Mouse (Mus musculus) liver, embryonic 13.5 days (tissue): ENCODE data around the gene Slc35a1. TPM values are rescaled to one million over a fixed set of nuclear protein-coding genes. Genes with fewer than 3 reads are reported as not detected.
A peak's percentile ranks its signal among the peaks of the same experiment; 100 is the strongest.

ENCODE experiments used
- ATAC-seq: fragments of 200-750 bp; cut with Nextera tagmentation; 2 replicates; pipeline ENCODE4 v1.8.0; 2017; ENCODE audit warnings: low read depth, mild to moderate bottlenecking, moderate number of reproducible peaks, moderate library complexity
- DNase-seq: peaks from one replicate; pipeline ENCODE4 v3.0.0; 2022
- H3K27ac ChIP-seq: fragments of 300-500 bp; sonication (generic); 2 replicates; pipeline ENCODE4 v1.5.1; 2015; ENCODE audit warnings: moderate library complexity, mild to moderate bottlenecking, inconsistent platforms
- H3K27me3 ChIP-seq: fragments of 300-500 bp; sonication (generic); 2 replicates; pipeline ENCODE4 v1.6.1; 2015; ENCODE audit warnings: mild to moderate bottlenecking, inconsistent platforms
- H3K36me3 ChIP-seq: fragments of 300-500 bp; sonication (generic); 2 replicates; pipeline ENCODE4 v1.6.1; 2015; ENCODE audit warnings: mild to moderate bottlenecking, inconsistent platforms
- H3K4me1 ChIP-seq: fragments of 300-500 bp; sonication (generic); replicated peaks from 2 replicates; pipeline ENCODE4 v1.6.1; 2015; ENCODE audit warnings: inconsistent platforms
- H3K4me2 ChIP-seq: fragments of 300-500 bp; sonication (generic); 2 replicates; pipeline ENCODE4 v1.6.1; 2015; ENCODE audit warnings: inconsistent platforms, mild to moderate bottlenecking, moderate library complexity
- H3K4me3 ChIP-seq: fragments of 300-500 bp; sonication (generic); replicated peaks from 2 replicates; pipeline ENCODE4 v1.5.1; 2015; ENCODE audit warnings: mild to moderate bottlenecking, inconsistent platforms
- H3K9ac ChIP-seq: fragments of 300-500 bp; sonication (generic); 2 replicates; pipeline ENCODE4 v1.6.1; 2015; ENCODE audit warnings: mild to moderate bottlenecking, inconsistent platforms
- H3K9me3 ChIP-seq: fragments of 300-500 bp; sonication (generic); replicated peaks from 2 replicates; pipeline ENCODE4 v1.6.1; 2016; ENCODE audit warnings: inconsistent platforms
- WGBS: fragments of 180-500 bp; shearing (Covaris S2); methylation state at CpG from one replicate; pipeline ENCODE4 v1.1.7; 2015; ENCODE audit not compliant: insufficient replicate concordance; 5-methylcytosine and 5-hydroxymethylcytosine counted together
- polyA plus RNA-seq: library from polyadenylated mRNA; unstranded; fragments of >200 nt; fragmentation: Nextera tagmentation; extraction: Ambion mirVana; gene quantifications from 2 replicates; pipeline ENCODE4 v1.2.1, GENCODE M21; 2015

The Slc35a1 gene
- polyA plus RNA-seq, 1 experiment from 2014 or later = 20.4 TPM

DNA sequence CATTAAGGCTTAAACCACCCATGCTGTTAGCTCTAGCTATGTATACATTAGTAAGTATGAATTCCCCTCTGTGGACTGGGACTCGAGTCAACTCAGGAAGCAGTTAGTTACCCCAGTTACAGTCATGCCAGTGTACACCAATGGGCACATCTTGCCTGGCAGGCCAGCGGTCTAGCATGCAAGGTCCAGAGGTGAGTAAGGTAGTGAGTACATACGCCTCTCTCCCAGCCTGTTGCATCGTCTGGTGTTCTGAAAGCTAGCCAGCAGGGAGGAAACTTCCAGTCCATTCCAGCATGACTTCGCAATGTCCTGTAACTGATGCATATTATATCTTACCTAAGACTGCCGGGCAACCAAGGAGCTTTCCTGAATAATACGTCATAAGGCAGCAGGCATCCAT lies 34.1 kb downstream of the Slc35a1 start:
- H3K9ac ChIP-seq = no peak overlapping the region
- 78% methylated on average over 7 of the region's 7 CpGs for WGBS

DNA sequence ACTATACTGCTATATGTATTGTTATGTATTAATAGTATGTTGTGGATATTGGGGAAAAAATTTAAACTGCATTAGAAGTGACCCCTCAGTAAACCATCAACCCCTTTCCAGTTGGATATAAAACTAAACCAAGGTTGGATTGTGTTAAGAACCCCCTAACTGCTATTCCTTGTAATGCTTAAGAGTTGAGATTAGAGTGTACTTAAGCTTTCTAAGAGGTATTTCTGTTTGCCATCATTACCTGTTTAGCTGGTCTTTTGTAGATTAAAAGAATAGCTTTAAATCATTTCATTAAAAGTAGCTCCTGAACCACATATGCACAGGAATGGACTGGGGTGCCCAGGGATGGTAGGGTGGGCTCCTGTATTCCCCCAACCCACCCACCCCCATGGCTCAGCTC lies 42.5 kb downstream of the Slc35a1 start:
- Histone ChIP-seq H3K4me1 (no peaks in the 10 kb centered on the region), H3K9me3 (no peaks in the 10 kb centered on the region), H3K27me3 (no peaks in the 10 kb centered on the region), H3K27ac (no peak overlapping the region), H3K36me3 (peaks cover 57% of the 10 kb centered on the region), H3K9ac (no peak overlapping the region), H3K4me3 (no peak overlapping the region), H3K4me2 (no peak overlapping the region)
- ATAC-seq = no peak
- DNase-seq = no peak

More for the DNA sequence above, 34.1 kb downstream of the Slc35a1 start:
- no peaks in the 10 kb centered on the region for H3K9me3 ChIP-seq
- DNase-seq (no peak), ATAC-seq (no peak)
- no peak overlapping the region for H3K4me3 ChIP-seq
- peaks cover 64% of the 10 kb centered on the region for H3K36me3 ChIP-seq
- H3K27me3 ChIP-seq = no peaks in the 10 kb centered on the region
- H3K27ac ChIP-seq = no peak overlapping the region
- H3K4me2 ChIP-seq = no peak overlapping the region
- H3K4me1 ChIP-seq = no peaks in the 10 kb centered on the region

DNA sequence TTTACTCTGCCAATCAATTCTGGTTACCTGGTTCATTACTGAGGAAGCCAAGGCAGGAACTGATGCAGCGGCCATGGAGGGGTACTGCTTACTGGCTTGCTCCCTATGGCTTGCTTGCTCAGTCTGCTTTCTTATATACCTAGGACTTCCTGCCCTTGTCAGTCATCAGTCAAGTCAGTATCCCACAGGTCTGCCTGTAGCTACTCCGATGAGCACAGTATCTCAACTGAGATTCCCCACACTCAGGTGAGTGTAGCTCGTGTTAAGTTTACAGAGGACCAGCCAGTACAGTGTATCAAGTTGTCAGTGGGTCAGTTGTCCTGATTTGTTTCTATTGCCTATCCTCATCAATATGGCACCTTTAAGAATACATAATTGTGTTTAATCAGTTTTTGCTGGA lies 46.5 kb downstream of the Slc35a1 start:
- 83% methylated on average over 3 of the region's 3 CpGs for WGBS
- no peak for ATAC-seq
- Histone ChIP-seq H3K27ac (no peak overlapping the region), H3K9ac (no peak overlapping the region), H3K4me2 (no peak overlapping the region), H3K4me3 (no peak overlapping the region), H3K27me3 (no peaks in the 10 kb centered on the region), H3K4me1 (no peaks in the 10 kb centered on the region), H3K9me3 (no peaks in the 10 kb centered on the region), H3K36me3 (peaks cover 35% of the 10 kb centered on the region)
- DNase-seq = no peak

DNA sequence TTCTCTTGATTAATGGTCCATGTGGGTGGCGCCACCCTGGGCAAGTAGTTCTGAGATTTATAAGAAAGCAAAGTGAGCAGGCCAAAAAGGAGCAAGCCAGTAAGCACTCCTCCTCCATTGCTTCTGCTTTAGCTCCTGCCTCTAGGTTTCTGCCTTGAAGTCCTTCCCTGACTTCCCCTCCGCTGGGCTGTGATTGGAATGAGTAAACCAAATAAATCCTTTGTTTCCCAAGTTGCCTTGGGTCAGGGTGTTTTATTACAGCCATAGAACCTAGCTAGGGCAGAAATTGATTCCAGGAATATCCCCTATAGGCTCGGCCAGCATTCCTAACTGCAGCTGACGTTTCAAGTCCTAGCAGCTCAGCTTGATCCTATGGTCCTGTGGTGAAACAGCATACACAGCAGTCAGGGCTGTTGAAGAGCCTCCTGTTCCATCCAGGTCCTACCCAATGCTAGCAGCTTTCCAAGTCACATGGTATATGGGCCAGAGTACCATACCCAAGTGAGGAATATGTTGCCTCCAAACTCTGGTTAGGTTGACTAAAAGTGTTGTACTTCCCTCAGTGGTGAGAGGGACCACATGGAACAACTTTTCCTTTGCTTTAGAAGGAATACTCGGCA lies 47.4 kb downstream of the Slc35a1 start:
- Histone ChIP-seq H3K27ac (no peak overlapping the region), H3K9ac (no peak overlapping the region), H3K4me1 (no peaks in the 10 kb centered on the region), H3K4me2 (no peak overlapping the region), H3K9me3 (no peaks in the 10 kb centered on the region), H3K27me3 (no peaks in the 10 kb centered on the region), H3K36me3 (peaks cover 36% of the 10 kb centered on the region), H3K4me3 (no peak overlapping the region)
- DNase-seq (no peak), ATAC-seq (no peak)
- WGBS = 77% methylated on average over 5 of the region's 5 CpGs

DNA sequence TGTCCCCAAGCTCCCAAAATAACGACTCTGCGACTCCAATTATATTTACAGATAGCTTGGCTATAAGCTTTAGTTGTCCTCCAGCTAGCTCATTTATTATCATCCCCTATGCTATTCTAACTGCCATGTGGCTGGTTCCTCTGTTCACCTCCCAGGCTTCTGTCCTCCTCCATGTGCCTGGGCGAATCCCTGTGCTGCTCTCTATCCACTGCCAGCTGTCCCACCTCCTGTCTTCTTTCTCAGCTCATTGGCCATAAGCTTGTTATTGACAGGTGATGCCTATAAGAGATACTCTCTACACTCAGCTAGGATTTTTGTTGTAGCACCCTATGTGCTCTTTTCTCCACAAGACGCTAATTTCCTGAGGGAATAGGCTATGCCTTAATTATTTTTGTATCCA lies 49.4 kb downstream of the Slc35a1 start:
- ATAC-seq (no peak), DNase-seq (no peak)
- H3K4me3 ChIP-seq = no peak overlapping the region
- no peak overlapping the region for H3K4me2 ChIP-seq
- no peaks in the 10 kb centered on the region for H3K4me1 ChIP-seq
- no peak overlapping the region for H3K27ac ChIP-seq
- H3K9me3 ChIP-seq = no peaks in the 10 kb centered on the region
- no peaks in the 10 kb centered on the region for H3K27me3 ChIP-seq
- H3K36me3 ChIP-seq = peaks cover 43% of the 10 kb centered on the region
- 80% methylated on average over 4 of the region's 4 CpGs for WGBS
- no peak overlapping the region for H3K9ac ChIP-seq

DNA sequence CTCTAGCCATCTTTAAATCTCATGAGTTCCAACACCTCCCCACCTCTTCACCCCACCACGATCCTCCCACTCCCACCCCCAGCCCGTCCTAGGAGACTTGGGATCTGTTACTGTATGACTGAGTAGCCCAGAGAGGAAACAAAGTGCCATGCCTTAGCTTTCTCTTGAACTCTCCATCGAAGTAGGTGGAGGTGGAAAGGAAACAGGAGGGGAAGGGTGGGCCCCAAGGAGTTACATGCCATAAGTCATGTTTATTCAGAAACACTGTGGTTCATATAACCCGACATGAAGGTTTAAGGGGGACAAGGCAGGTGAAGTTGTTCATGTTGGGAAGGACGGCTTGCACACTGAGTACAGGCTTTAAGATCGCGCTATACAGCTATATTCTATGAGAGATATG lies 49.9 kb downstream of the Slc35a1 start:
- H3K27ac ChIP-seq = no peak overlapping the region
- no peaks in the 10 kb centered on the region for H3K9me3 ChIP-seq
- no peaks in the 10 kb centered on the region for H3K27me3 ChIP-seq
- peaks cover 41% of the 10 kb centered on the region for H3K36me3 ChIP-seq
- H3K4me2 ChIP-seq = no peak overlapping the region
- DNase-seq (no peak), ATAC-seq (no peak)
- no peak overlapping the region for H3K4me3 ChIP-seq
- no peak overlapping the region for H3K9ac ChIP-seq
- no peaks in the 10 kb centered on the region for H3K4me1 ChIP-seq
- WGBS = 80% methylated on average over 7 of the region's 7 CpGs

DNA sequence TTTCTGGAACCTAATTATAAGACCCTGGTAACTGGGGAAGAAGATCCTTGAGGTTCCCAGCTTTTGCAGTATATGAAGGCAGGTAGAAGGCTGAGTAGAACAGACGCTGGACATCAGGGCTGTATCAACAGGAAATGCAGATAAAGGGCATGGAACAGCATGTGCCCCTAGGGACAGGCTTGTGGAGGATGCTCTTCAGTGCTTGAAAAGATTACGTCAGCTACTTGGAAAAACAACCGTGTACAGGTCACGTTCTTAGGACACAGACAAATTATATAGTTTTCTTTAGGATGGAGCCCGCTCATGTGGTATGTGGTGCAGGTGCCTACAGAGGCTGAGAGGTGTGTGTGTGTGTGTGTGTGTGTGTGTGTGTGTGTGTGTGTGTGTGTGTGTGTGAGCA lies 51.2 kb downstream of the Slc35a1 start:
- DNase-seq (no peak), ATAC-seq (no peak)
- no peaks in the 10 kb centered on the region for H3K9me3 ChIP-seq
- no peak overlapping the region for H3K27ac ChIP-seq
- H3K4me3 ChIP-seq = no peak overlapping the region
- no peaks in the 10 kb centered on the region for H3K27me3 ChIP-seq
- WGBS = 73% methylated on average over 5 of the region's 5 CpGs
- no peak overlapping the region for H3K9ac ChIP-seq
- no peak overlapping the region for H3K4me2 ChIP-seq
- H3K4me1 ChIP-seq = no peaks in the 10 kb centered on the region
- peaks cover 42% of the 10 kb centered on the region for H3K36me3 ChIP-seq

DNA sequence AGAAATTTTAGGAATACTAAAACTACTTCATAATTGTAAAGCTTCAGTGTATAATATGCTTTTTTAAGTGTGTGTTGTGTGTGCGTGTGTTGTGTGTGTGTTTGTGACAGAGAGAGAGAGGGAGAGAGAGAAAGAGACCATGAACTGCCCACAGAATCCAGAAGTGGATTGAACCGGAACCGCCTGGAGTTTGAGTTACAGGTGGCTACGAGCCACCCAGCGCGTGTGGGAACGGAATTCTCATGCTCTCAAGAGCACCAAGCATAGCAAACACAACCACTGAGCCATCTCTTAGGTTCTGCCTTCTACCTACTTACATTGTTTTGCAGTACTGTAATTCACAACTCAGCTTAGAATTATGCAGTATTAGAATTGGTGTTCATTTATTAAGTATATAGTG lies 53.1 kb downstream of the Slc35a1 start:
- Histone ChIP-seq H3K9ac (no peak overlapping the region), H3K9me3 (no peaks in the 10 kb centered on the region), H3K4me3 (no peak overlapping the region), H3K27me3 (no peaks in the 10 kb centered on the region), H3K27ac (no peak overlapping the region), H3K4me1 (no peaks in the 10 kb centered on the region), H3K4me2 (no peak overlapping the region), H3K36me3 (peaks cover 36% of the 10 kb centered on the region)
- 89% methylated on average over 7 of the region's 7 CpGs for WGBS
- no peak for ATAC-seq
- DNase-seq = no peak

DNA sequence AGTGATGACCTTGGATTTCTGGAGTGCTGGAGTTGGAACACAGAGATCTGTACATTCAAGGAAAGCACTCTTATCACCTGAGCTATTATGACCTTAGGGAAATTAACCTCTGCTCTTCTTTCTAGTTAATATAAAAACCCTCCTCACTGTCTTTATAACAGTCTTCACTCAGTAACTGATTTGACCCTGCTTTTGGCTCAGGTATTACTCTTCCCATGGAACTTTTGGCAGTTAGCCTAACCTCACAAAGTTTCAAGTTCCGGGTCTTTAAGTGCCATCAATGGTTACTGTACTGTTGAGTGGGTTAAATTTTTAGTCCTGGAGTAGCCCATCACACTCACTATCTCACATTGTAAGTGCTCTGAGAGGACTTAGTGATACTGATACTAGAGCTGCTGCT lies 57.3 kb downstream of the Slc35a1 start:
- H3K27ac ChIP-seq = no peak overlapping the region
- H3K27me3 ChIP-seq = no peaks in the 10 kb centered on the region
- WGBS = 74% methylated on average over 1 of the region's 1 CpGs
- no peaks in the 10 kb centered on the region for H3K4me1 ChIP-seq
- H3K9me3 ChIP-seq = no peaks in the 10 kb centered on the region
- DNase-seq (no peak), ATAC-seq (no peak)
- H3K9ac ChIP-seq = no peak overlapping the region
- no peak overlapping the region for H3K4me3 ChIP-seq
- H3K36me3 ChIP-seq = peaks cover 45% of the 10 kb centered on the region
- no peak overlapping the region for H3K4me2 ChIP-seq

DNA sequence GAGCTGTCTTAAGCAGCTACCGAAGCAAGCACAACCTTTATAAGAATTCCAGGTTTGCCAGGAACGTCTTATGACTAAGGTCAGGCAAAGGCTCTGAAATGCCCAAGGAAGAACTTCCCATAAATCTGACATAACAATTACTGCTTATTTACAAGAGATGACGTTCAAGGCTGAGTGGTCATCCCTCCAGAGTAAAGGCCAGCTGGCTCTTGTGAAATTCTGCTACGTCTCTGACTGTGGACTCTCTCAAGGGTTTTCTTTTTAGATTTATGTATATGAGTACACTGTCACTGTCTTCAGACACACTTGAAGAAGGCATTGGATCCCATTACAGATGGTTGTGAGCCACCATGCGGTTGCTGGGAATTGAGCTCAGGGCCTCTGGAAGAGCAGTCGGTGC lies 60.8 kb downstream of the Slc35a1 start:
- Histone ChIP-seq H3K27me3 (no peaks in the 10 kb centered on the region), H3K36me3 (peaks cover 39% of the 10 kb centered on the region), H3K27ac (no peak overlapping the region), H3K9me3 (no peaks in the 10 kb centered on the region), H3K4me1 (no peaks in the 10 kb centered on the region), H3K4me2 (no peak overlapping the region), H3K9ac (no peak overlapping the region), H3K4me3 (no peak overlapping the region)
- no peak for ATAC-seq
- no peak for DNase-seq
- WGBS = 79% methylated on average over 6 of the region's 6 CpGs

DNA sequence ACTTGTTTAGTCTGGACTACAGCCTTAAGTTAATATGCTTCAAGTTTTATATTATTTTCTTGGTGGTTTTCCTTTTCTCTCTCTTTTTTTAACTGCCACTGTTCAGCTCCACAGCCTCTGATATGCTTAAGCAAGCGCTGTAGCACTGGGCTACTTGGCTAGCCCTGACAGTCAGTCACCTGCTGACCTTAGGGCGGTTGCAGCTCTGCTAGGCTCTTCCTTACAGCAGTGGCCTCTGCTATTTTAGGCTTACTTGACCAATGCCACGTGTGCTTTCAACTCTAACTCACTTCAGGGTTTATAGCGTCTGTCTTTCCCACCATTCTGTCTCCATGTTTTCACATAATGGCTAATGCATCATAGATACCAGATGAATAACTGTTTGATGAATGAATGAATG lies 61.7 kb downstream of the Slc35a1 start:
- Histone ChIP-seq H3K27me3 (no peaks in the 10 kb centered on the region), H3K9ac (no peak overlapping the region), H3K4me1 (no peaks in the 10 kb centered on the region), H3K27ac (no peak overlapping the region), H3K4me3 (no peak overlapping the region), H3K4me2 (no peak overlapping the region), H3K9me3 (no peaks in the 10 kb centered on the region), H3K36me3 (peaks cover 32% of the 10 kb centered on the region)
- no peak for ATAC-seq
- WGBS = 78% methylated on average over 4 of the region's 4 CpGs
- DNase-seq = no peak

DNA sequence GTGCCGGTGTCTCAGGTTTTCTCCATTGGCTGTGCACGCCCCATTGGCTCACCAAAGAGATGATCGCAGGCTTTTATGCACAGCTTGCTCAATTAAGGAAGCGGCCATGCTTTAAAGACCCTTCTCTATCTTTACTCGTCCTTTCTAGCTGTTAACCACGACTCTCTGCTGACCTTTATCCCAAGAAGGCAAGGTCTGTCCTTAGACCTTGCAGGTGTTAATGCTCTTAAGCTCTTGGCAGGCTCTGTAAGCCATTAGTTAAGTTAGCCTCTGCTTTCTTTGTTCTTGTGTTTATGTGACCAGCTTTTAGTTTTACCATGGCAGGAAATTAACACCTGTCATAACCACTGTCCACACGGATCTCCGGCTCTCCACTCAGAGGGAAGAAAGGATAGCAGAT lies 71.1 kb downstream of the Slc35a1 start:
- Histone ChIP-seq H3K4me3 (peak overlapping the region; percentile 77), H3K36me3 (no peaks in the 10 kb centered on the region), H3K4me1 (peaks cover 37% of the 10 kb centered on the region), H3K9ac (peak overlapping the region; percentile 88), H3K9me3 (no peaks in the 10 kb centered on the region), H3K4me2 (peak overlapping the region; percentile 80), H3K27ac (no peak overlapping the region), H3K27me3 (no peaks in the 10 kb centered on the region)
- 58% methylated on average over 8 of the region's 8 CpGs for WGBS
- ATAC-seq (no peak), DNase-seq (no peak)
